Comparison of ENCODE assay signal across 12 mouse cellular contexts in the genomic region with DNA sequence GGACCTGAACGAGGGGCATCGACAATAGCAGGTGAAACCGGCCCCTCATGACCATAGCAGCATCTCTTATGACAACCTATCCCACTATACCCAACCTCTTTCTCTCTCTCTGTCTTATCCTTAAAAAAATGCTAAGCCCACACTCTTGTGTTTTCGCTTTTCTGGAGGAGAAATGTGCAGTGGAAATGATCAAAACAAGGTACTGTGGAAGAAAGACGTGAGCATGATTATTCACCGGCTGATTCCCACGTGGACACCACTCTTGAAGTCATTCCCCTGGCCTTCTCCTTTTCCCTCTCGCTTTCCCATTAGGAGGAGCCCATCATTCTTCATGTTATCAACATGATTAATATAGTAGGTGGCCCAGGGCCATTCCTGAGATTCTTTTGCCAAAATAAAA. TPM values are rescaled to one million over a fixed set of nuclear protein-coding genes. Genes with fewer than 3 reads are reported as not detected.
A peak's percentile ranks its signal among the peaks of the same experiment; 100 is the strongest.
DNase-seq lines count a peak whose midpoint lies in the region; ATAC-seq and TF ChIP-seq lines count a peak whose summit lies in the region.
"Had no signal": no experiment of that assay in that cellular context is flagged by ENCODE, and none has a peak within 500 bp of the region (broad histone marks: within the 10 kb centered on the region; RNA-seq: fewer than 3 reads in every experiment).

No protein-coding gene starts in this region.

- no peak for ATAC-seq in hindbrain, embryonic 11.5 days (ENCODE audit: low FRiP score)
- no peak for ATAC-seq in midbrain, embryonic 11.5 days (ENCODE audit: low FRiP score)
- ATAC-seq: CD4-positive, CD25-positive, alpha-beta regulatory T cell, adult 4 months had no signal

- peaks cover 79% of the 10 kb centered on the region for H3K27me3 ChIP-seq in hindbrain, embryonic 11.5 days (ENCODE audit: control insufficient read depth, insufficient read depth, low read length)
- peaks cover 85% of the 10 kb centered on the region for H3K27me3 ChIP-seq in midbrain, embryonic 11.5 days (ENCODE audit: control insufficient read depth, insufficient read depth, low read length)

- 2% methylated on average over 8 of the region's 8 CpGs for WGBS in hindbrain, embryonic 11.5 days
- 2% methylated on average over 8 of the region's 8 CpGs for WGBS in midbrain, embryonic 11.5 days

- no peak for TF ChIP-seq CTCF in left cerebral cortex, adult 2 months (IDR thresholded peaks at IDR 0.05)

- H3K9me3 ChIP-seq in hindbrain, embryonic 11.5 days (ENCODE audit: control insufficient read depth, low read length), result no peaks in the 10 kb centered on the region
- no peaks in the 10 kb centered on the region for H3K9me3 ChIP-seq in midbrain, embryonic 11.5 days (ENCODE audit: control insufficient read depth, low read length)
- H3K9me3 ChIP-seq: lung, embryonic 15.5 days had no signal

- H3K36me3 ChIP-seq in hindbrain, embryonic 11.5 days (ENCODE audit: control insufficient read depth, insufficient read depth, low read length), result no peaks in the 10 kb centered on the region
- H3K36me3 ChIP-seq in midbrain, embryonic 11.5 days (ENCODE audit: control insufficient read depth, insufficient read depth, low read length), result no peaks in the 10 kb centered on the region
- H3K36me3 ChIP-seq: lung, embryonic 15.5 days had no signal

- no peak for DNase-seq in left cerebral cortex, adult 2 months (ENCODE audit: extremely low spot score in 1 of 2, low spot score in 2 of 2)
- DNase-seq in left cerebral cortex, postnatal 25 days (ENCODE audit: low spot score in 2 of 2), result no peak
- peak; percentile 56 for DNase-seq in hindbrain, embryonic 11.5 days (ENCODE audit: low spot score)
- DNase-seq in midbrain, embryonic 11.5 days (ENCODE audit: low spot score, missing footprints), result peak; percentile 92
- peak; percentile 42 for DNase-seq in retina, postnatal 1 day
- no peak for DNase-seq in urinary bladder, postnatal 4 days (ENCODE audit: low spot score in 2 of 2)
- DNase-seq in left cerebral cortex, postnatal 10 days (ENCODE audit: extremely low spot score in 1 of 2, low spot score in 2 of 2), result no peak
- no peak for DNase-seq in right cerebral cortex, adult 18-20 months
- DNase-seq: adrenal gland, postnatal 36 days had no signal

- no peak overlapping the region for H3K4me2 ChIP-seq in hindbrain, embryonic 11.5 days (replicated peaks; ENCODE audit: low read depth, low read length)
- H3K4me2 ChIP-seq in midbrain, embryonic 11.5 days, result peak overlapping the region; percentile 45; the same call in 1 of the 2 replicates

- intact Hi-C loops in left cerebral cortex, adult 2 months (cut with DNase I), result loop anchor here (2.0 to 10.0 kb wide), 6 partner anchors 31 to 611 kb away; a partner anchor contains a TSS
- intact Hi-C loops in left cerebral cortex, postnatal 25 days (cut with DNase I), result loop anchor here (2.0 to 5.0 kb wide), 3 partner anchors 147 to 359 kb away; no protein-coding TSS in a partner anchor
- intact Hi-C loops in left cerebral cortex, postnatal 10 days (cut with DNase I), result loop anchor here (2.0 to 5.0 kb wide), 2 partner anchors 147 to 586 kb away; no protein-coding TSS in a partner anchor

- H3K9ac ChIP-seq in hindbrain, embryonic 11.5 days (ENCODE audit: low read depth, low read length), result no peak overlapping the region
- peak overlapping the region; percentile 35 for H3K9ac ChIP-seq in midbrain, embryonic 11.5 days (ENCODE audit: low read length)
- H3K9ac ChIP-seq: lung, embryonic 15.5 days had no signal

- no peak overlapping the region for H3K4me3 ChIP-seq in left cerebral cortex, adult 2 months
- H3K4me3 ChIP-seq in hindbrain, embryonic 11.5 days (ENCODE audit: low read depth, low read length), result no peak overlapping the region
- no peak overlapping the region for H3K4me3 ChIP-seq in midbrain, embryonic 11.5 days (ENCODE audit: low read depth, low read length)

- H3K4me1 ChIP-seq in hindbrain, embryonic 11.5 days (replicated peaks; ENCODE audit: control insufficient read depth, insufficient read depth, low read length), result 0 out of 2 replicates have a peak, but pooled peaks cover 8% of the 10 kb centered on the region
- H3K4me1 ChIP-seq in midbrain, embryonic 11.5 days (ENCODE audit: control insufficient read depth, insufficient read depth, low read length), result peaks cover 11% of the 10 kb centered on the region

- H3K27ac ChIP-seq in left cerebral cortex, adult 2 months, result peak overlapping the region; percentile 90; the same call in 1 of the 2 replicates
- peak overlapping the region; percentile 91 for H3K27ac ChIP-seq in hindbrain, embryonic 11.5 days (ENCODE audit: low read depth, low read length)
- H3K27ac ChIP-seq in midbrain, embryonic 11.5 days (ENCODE audit: low read depth, low read length), result peak overlapping the region; percentile 60
- H3K27ac ChIP-seq: lung, embryonic 15.5 days had no signal

RNA-seq across cellular contexts. Expression of a gene that starts 9.1 kb away (rescaled TPM):
- total RNA-seq in left cerebral cortex, adult 2 months (2021), result 100 to 1,000 TPM; 311 to 384 TPM
- 100 to 1,000 TPM; 356 to 394 TPM for total RNA-seq in left cerebral cortex, postnatal 25 days (2021)
- polyA plus RNA-seq in hindbrain, embryonic 11.5 days (2014; fragmentation: Nextera tagmentation; extraction: Ambion mirVana), result 39.5 and 44.5 TPM in 2 replicates
- polyA plus RNA-seq in midbrain, embryonic 11.5 days (2014; fragmentation: Nextera tagmentation; extraction: Ambion mirVana), result 52.7 and 53.5 TPM in 2 replicates
- total RNA-seq in left cerebral cortex, postnatal 10 days (2021), result 100 to 1,000 TPM in 1 of 2 experiments, 10 to 100 TPM in 1; 90.4 to 112 TPM
- total RNA-seq: monocyte, adult 5-6 weeks had no signal

Comparison
In these comparisons a context has a peak if more than half of its experiments do, and no peak if none do; other contexts are left out.
1. DNase-seq: peak in hindbrain, embryonic 11.5 days (single experiment), midbrain, embryonic 11.5 days (single experiment) and retina, postnatal 1 day (single experiment); none in left cerebral cortex, adult 2 months (0 of 2), left cerebral cortex, postnatal 25 days (0 of 2), urinary bladder, postnatal 4 days (0 of 2), left cerebral cortex, postnatal 10 days (0 of 2) and right cerebral cortex, adult 18-20 months (single experiment).
2. Peak in every context shown above with its lines, with median percentiles within 50 percentile points of each other: H3K27ac ChIP-seq.